Mouse (Mus musculus): ENCODE measurements around the gene Tsen54. TPM values are rescaled to one million over a fixed set of nuclear protein-coding genes. Genes with fewer than 3 reads are reported as not detected.

Tsen54 gene
- total RNA-seq, 1 experiment from 2014 or later: 16.3 TPM

- DNase-seq: peak; percentile 95
Observed at GRCm38 (mm10) chr11:115859143-115859945, 44.8 kb downstream of the Tsen54 start.

GRCm38 (mm10) chr11:115863895-115864294 is 49.4 kb downstream of the Tsen54 start:
- no peak for DNase-seq

- DNase-seq: peak; percentile 30
Observed at GRCm38 (mm10) chr11:115869393-115869792, 54.9 kb downstream of the Tsen54 start.

- DNase-seq: no peak
Observed at GRCm38 (mm10) chr11:115872437-115872836, 57.9 kb downstream of the Tsen54 start.

Small RNAs within 50 kb of the gene (microRNA-seq; reads per million reads assigned to microRNA genes)
- gene Mir5621: 0.43 to 0.76 reads per million in 2 experiments

Other genes starting within 250 kb of the Tsen54 start
- gene Mrps7, start 210.8 kb upstream of the Tsen54 start, total RNA-seq (2021): 81.0 and 87.7 TPM in 2 replicates
- gene Gga3, start 210.7 kb upstream of the Tsen54 start, total RNA-seq (2021): 19.5 and 23.8 TPM in 2 replicates
- 98.2 and 112 TPM in 2 replicates for gene Mif4gd, start 201.8 kb upstream of the Tsen54 start, total RNA-seq (2021)
- 181 and 188 TPM in 2 replicates for gene Slc25a19, start 186.4 kb upstream of the Tsen54 start, total RNA-seq (2021)
- gene Grb2, start 106.1 kb upstream of the Tsen54 start, total RNA-seq (2021): 103 and 108 TPM in 2 replicates
- gene Tmem94, start 49.3 kb upstream of the Tsen54 start, total RNA-seq (2021): 64.4 and 65.1 TPM in 2 replicates
- 53.7 and 57.5 TPM in 2 replicates for gene Caskin2, start 1.1 kb upstream of the Tsen54 start, total RNA-seq (2021)
- 11.4 and 11.8 TPM in 2 replicates for gene Llgl2, start 9.3 kb downstream of the Tsen54 start, total RNA-seq (2021)
- 0.26 TPM in 1 of 2 replicates, not detected in the other for gene Myo15b, start 43.7 kb downstream of the Tsen54 start, total RNA-seq (2021)
- 0.82 and 1.3 TPM in 2 replicates for gene Smim5, start 85.2 kb downstream of the Tsen54 start, total RNA-seq (2021)
- not detected in 2 replicates for gene Smim6, start 97.3 kb downstream of the Tsen54 start, total RNA-seq (2021)
- gene Sap30bp, start 118.6 kb downstream of the Tsen54 start, total RNA-seq (2021): 40.9 and 42.9 TPM in 2 replicates
- 18.3 and 22.3 TPM in 2 replicates for gene Recql5, start 118.8 kb downstream of the Tsen54 start, total RNA-seq (2021)
- gene Itgb4, start 160.0 kb downstream of the Tsen54 start, total RNA-seq (2021): 3.6 and 4.4 TPM in 2 replicates
- 41.5 and 51.9 TPM in 2 replicates for gene Galk1, start 198.0 kb downstream of the Tsen54 start, total RNA-seq (2021)
- gene H3f3b, start 213.2 kb downstream of the Tsen54 start, total RNA-seq (2021): 340 and 347 TPM in 2 replicates
- gene Unk, start 215.6 kb downstream of the Tsen54 start, total RNA-seq (2021): 20.6 and 24.4 TPM in 2 replicates

Data from adrenal gland, postnatal 14 days (tissue).